Mouse (Mus musculus) naive thymus-derived CD4-positive, alpha-beta T cell, adult 2 months (primary cell): ENCODE measurements at regions not wholly inside any gene's neighbourhood (a gene's known extent, or its start where the extent isn't known, plus 50 kb on each side); places are given as distances from the start of the nearest gene placed in this dataset.

Experiments
- DNase-seq: peaks from one replicate; pipeline ENCODE4 v3.0.0-alpha.2; 2011; ENCODE audit warnings: low read depth

GRCm38 (mm10) chr10:126641792-126642289 lies 259.3 kb downstream of the Atp23 start:
- DNase-seq = no peak

- DNase-seq = no peak
Observed at GRCm38 (mm10) chr10:126634731-126635130, 266.4 kb downstream of the Atp23 start.

- no peak for DNase-seq
Observed at GRCm38 (mm10) chr10:126628057-126628456, 273.1 kb downstream of the Atp23 start.

GRCm38 (mm10) chr10:126625466-126625865 lies 275.7 kb downstream of the Atp23 start:
- DNase-seq = no peak

- DNase-seq = no peak
Observed at GRCm38 (mm10) chr10:126620802-126621201, 280.4 kb downstream of the Atp23 start.

- DNase-seq = no peak
Observed at GRCm38 (mm10) chr10:126619970-126620369, 281.2 kb downstream of the Atp23 start.

GRCm38 (mm10) chr10:126612226-126612625 lies 288.9 kb downstream of the Atp23 start:
- DNase-seq = no peak

- DNase-seq = no peak
Observed at GRCm38 (mm10) chr10:126610506-126610905, 290.6 kb downstream of the Atp23 start.

GRCm38 (mm10) chr10:126599686-126600085 lies 301.5 kb downstream of the Atp23 start:
- no peak for DNase-seq

GRCm38 (mm10) chr10:126568155-126568554 lies 333.0 kb downstream of the Atp23 start:
- DNase-seq = no peak

- no peak for DNase-seq
Observed at GRCm38 (mm10) chr10:126565326-126565725, 335.8 kb downstream of the Atp23 start.

GRCm38 (mm10) chr10:126555080-126555479 lies 346.1 kb downstream of the Atp23 start:
- DNase-seq = no peak

- no peak for DNase-seq
Observed at GRCm38 (mm10) chr10:126531950-126532349, 369.2 kb downstream of the Atp23 start.

GRCm38 (mm10) chr10:126531368-126531767 lies 369.8 kb downstream of the Atp23 start:
- peak; percentile 16 for DNase-seq

GRCm38 (mm10) chr10:126528801-126529200 lies 372.4 kb downstream of the Atp23 start:
- no peak for DNase-seq

GRCm38 (mm10) chr10:126526186-126526585 lies 375.0 kb downstream of the Atp23 start:
- DNase-seq = no peak

GRCm38 (mm10) chr10:126521836-126522815 lies 379.0 kb downstream of the Atp23 start:
- DNase-seq = no peak

- no peak for DNase-seq
Observed at GRCm38 (mm10) chr10:126520973-126521372, 380.2 kb downstream of the Atp23 start.

GRCm38 (mm10) chr10:126513185-126513584 lies 388.0 kb downstream of the Atp23 start:
- DNase-seq = no peak

- no peak for DNase-seq
Observed at GRCm38 (mm10) chr10:126511511-126511910, 389.6 kb downstream of the Atp23 start.

- no peak for DNase-seq
Observed at GRCm38 (mm10) chr10:126505988-126506387, 395.2 kb downstream of the Atp23 start.

GRCm38 (mm10) chr10:126502013-126502688 lies 399.0 kb downstream of the Atp23 start:
- DNase-seq = peak; percentile 29

- no peak for DNase-seq
Observed at GRCm38 (mm10) chr10:126498726-126499125, 402.4 kb downstream of the Atp23 start.
